Mouse (Mus musculus) induced T-regulatory cell, adult 2 months (primary cell): Measurements from ENCODE around the gene D330045A20Rik.
"Not testable (repeated sequence)": the region's sequence is repeated elsewhere in the genome, so short reads cannot be mapped to it uniquely, and the experiment has no call there.

Source experiments
- DNase-seq: peaks from one replicate; pipeline ENCODE4 v3.0.0-alpha.2; 2012; ENCODE audit warnings: low read depth

Gene D330045A20Rik

GRCm38 (mm10) chrX:139578649-139579278, 98.6 kb downstream of the D330045A20Rik start:
- DNase-seq: no peak

- DNase-seq: no peak
These were observed 103.4 kb downstream of the D330045A20Rik start for GRCm38 (mm10) chrX:139583616-139584015.

GRCm38 (mm10) chrX:139586676-139587075, 106.5 kb downstream of the D330045A20Rik start:
- not testable (repeated sequence) for DNase-seq

GRCm38 (mm10) chrX:139596404-139596803, 116.2 kb downstream of the D330045A20Rik start:
- DNase-seq: no peak
